Mouse (Mus musculus): Measurements from ENCODE around the gene Ky.

- TF ChIP-seq CTCF (conservative IDR thresholded peaks at IDR 0.05 in 1 of 2, IDR thresholded peaks at IDR 0.05 in 1 of 2; ENCODE audit: low read depth in 2 of 2, low read length in 2 of 2): no peak
- no peak for TF ChIP-seq SMC3 (IDR thresholded peaks at IDR 0.05; ENCODE audit: low read depth, low read length)
- no peak for TF ChIP-seq PAX5 (IDR thresholded peaks at IDR 0.05; ENCODE audit: low read length)
- TF ChIP-seq E2F4 (IDR thresholded peaks at IDR 0.05; ENCODE audit: insufficient replicate concordance, low read depth, low read length): no peak
- TF ChIP-seq MEF2A (IDR thresholded peaks at IDR 0.05; ENCODE audit: borderline replicate concordance, low read depth, low read length): no peak
- TF ChIP-seq MAX (IDR thresholded peaks at IDR 0.05; ENCODE audit: low read length): no peak
- no peak for TF ChIP-seq TCF12 (IDR thresholded peaks at IDR 0.05; ENCODE audit: low read depth, low read length)
- TF ChIP-seq ZC3H11A (IDR thresholded peaks at IDR 0.05; ENCODE audit: low read depth, low read length): no peak
- TF ChIP-seq POLR2A (IDR thresholded peaks at IDR 0.05; ENCODE audit: low read depth, low read length): no peak
- no peak for TF ChIP-seq EP300 (IDR thresholded peaks at IDR 0.05; ENCODE audit: low read length)
Observed at GRCm38 (mm10) chr9:102544116-102544772, 38.7 kb downstream of the Ky start.

Measured in CH12.LX (cell line).